Mouse (Mus musculus) G1E (cell line): Measurements from ENCODE around the gene Igsf3.

Source experiments
- CTCF ChIP-seq: IDR thresholded peaks from 2 replicates; pipeline ENCODE4 v1.5.1; 2012; ENCODE audit warnings: low read depth, low read length, inconsistent platforms, mixed read lengths
- GATA1 ChIP-seq: IDR thresholded peaks from 2 replicates; pipeline ENCODE4 v1.6.1; 2012; ENCODE audit warnings: borderline replicate concordance, low read length, inconsistent platforms, mixed read lengths

DNA sequence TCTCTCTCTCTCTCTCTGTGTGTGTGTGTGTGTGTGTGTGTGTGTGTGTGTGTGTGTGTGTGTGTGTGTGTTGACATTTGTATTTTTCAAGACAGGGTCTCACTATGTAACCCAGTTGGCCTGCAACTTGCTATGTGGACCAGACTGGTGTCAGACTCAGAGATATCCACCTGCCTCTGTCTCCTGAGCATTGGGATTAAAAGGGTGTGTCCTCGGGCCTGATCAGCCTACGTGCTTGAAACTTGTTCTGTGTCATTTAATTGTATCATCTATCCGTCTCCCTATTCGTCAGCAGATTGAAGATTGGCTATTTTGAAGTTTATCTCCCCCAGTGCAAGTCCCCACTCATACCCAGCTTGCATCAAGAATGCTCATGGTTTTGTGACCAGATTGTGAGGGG, 14.5 kb upstream of the Igsf3 start:
- no peak for TF ChIP-seq CTCF
- TF ChIP-seq GATA1, result no peak
